Mouse (Mus musculus) forebrain, postnatal 0 days (tissue): ENCODE results near the gene 9230112D13Rik. TPM values are rescaled to one million over a fixed set of nuclear protein-coding genes. Genes with fewer than 3 reads are reported as not detected.
A peak's percentile ranks its signal among the peaks of the same experiment; 100 is the strongest.

ENCODE experiments used
- ATAC-seq: fragments of 200-750 bp; cut with Nextera tagmentation; 2 replicates; pipeline ENCODE4 v1.8.0; 2017; ENCODE audit warnings: mild to moderate bottlenecking, moderate library complexity
- DNase-seq: peaks from one replicate; pipeline ENCODE4 v3.0.0-alpha.2; 2015
- H3K27ac ChIP-seq: fragments of 300-500 bp; sonication (generic); 2 replicates; pipeline ENCODE4 v1.5.1; 2014; ENCODE audit warnings: low read depth, mild to moderate bottlenecking, antibody characterized with exemption, low read length, moderate library complexity, mixed read lengths
- H3K27me3 ChIP-seq: fragments of 300-500 bp; sonication (generic); 2 replicates; pipeline ENCODE4 v1.6.1; 2014; ENCODE audit warnings: mild to moderate bottlenecking, low read length, mixed read lengths; ENCODE audit not compliant: insufficient read depth
- H3K36me3 ChIP-seq: fragments of 300-500 bp; sonication (generic); 2 replicates; pipeline ENCODE4 v1.6.1; 2014; ENCODE audit warnings: mild to moderate bottlenecking, moderate library complexity; ENCODE audit not compliant: insufficient read depth
- H3K4me1 ChIP-seq: fragments of 300-500 bp; sonication (generic); 2 replicates; pipeline ENCODE4 v1.6.1; 2014; ENCODE audit warnings: antibody characterized with exemption; ENCODE audit not compliant: insufficient read depth
- H3K4me2 ChIP-seq: fragments of 300-500 bp; sonication (generic); 2 replicates; pipeline ENCODE4 v1.6.1; 2014; ENCODE audit warnings: low read depth, mild to moderate bottlenecking, moderate library complexity
- H3K4me3 ChIP-seq: fragments of 300-500 bp; sonication (generic); 2 replicates; pipeline ENCODE4 v1.5.1; 2014; ENCODE audit warnings: low read depth, low read length, mixed read lengths
- H3K9ac ChIP-seq: fragments of 300-500 bp; sonication (generic); 2 replicates; pipeline ENCODE4 v1.6.1; 2014; ENCODE audit warnings: mild to moderate bottlenecking
- H3K9me3 ChIP-seq: fragments of 300-500 bp; sonication (generic); 2 replicates; pipeline ENCODE4 v1.6.1; 2016; ENCODE audit warnings: low read length
- CTCF ChIP-seq: sonication (generic); IDR thresholded peaks from 2 replicates; pipeline ENCODE4 v1.5.1; 2016; ENCODE audit warnings: antibody characterized with exemption, control low read depth, low read depth
- WGBS: fragments of 180-500 bp; shearing (Covaris S2); extraction: QIAGEN DNeasy Blood & Tissue Kit; methylation state at CpG from one replicate; pipeline ENCODE4 v1.1.7; 2014; 5-methylcytosine and 5-hydroxymethylcytosine counted together
- polyA plus RNA-seq: library from polyadenylated mRNA; unstranded; fragments of >200 nt; fragmentation: Nextera tagmentation; extraction: Ambion mirVana; gene quantifications from 2 replicates; pipeline ENCODE4 v1.2.1, GENCODE M21; 2015
- total RNA-seq: library from RNA; depleted of rRNA; stranded (reverse); fragments of >200 nt; gene quantifications from 2 replicates; pipeline ENCODE4 v1.2.3, GENCODE M21; 2014; rRNA removed

9230112D13Rik gene
- not detected in 2 replicates for total RNA-seq
- not detected in 2 replicates for polyA plus RNA-seq

- Histone ChIP-seq H3K9me3 (no peaks in the 10 kb centered on the region), H3K4me3 (no peak within 1 kb of the TSS), H3K9ac (no peak within 1 kb of the TSS), H3K36me3 (no peaks in the 10 kb centered on the region), H3K27me3 (no peaks in the 10 kb centered on the region; the same call in 1 of the 2 replicates), H3K4me1 (no peaks in the 10 kb centered on the region), H3K27ac (no peak within 1 kb of the TSS), H3K4me2 (no peak within 1 kb of the TSS)
- no peak for TF ChIP-seq CTCF
- WGBS: 88% methylated on average over 8 of the region's 8 CpGs
- DNase-seq (no peak), ATAC-seq (no peak)
Measured at GRCm38 (mm10) chr14:34522701-34523100, at the start of gene 9230112D13Rik. TSS of gene 9230112D13Rik (minus strand) at chr14:34522801.

- no peak for ATAC-seq
- 85% methylated on average over 17 of the region's 17 CpGs for WGBS
- no peak for DNase-seq
Measured at GRCm38 (mm10) chr14:34571610-34572387, 49.2 kb upstream of the 9230112D13Rik start.

GRCm38 (mm10) chr14:34570903-34571302 is 48.3 kb upstream of the 9230112D13Rik start:
- H3K9ac ChIP-seq: no peak overlapping the region
- H3K4me1 ChIP-seq: no peaks in the 10 kb centered on the region
- H3K27me3 ChIP-seq: no peaks in the 10 kb centered on the region
- no peaks in the 10 kb centered on the region for H3K36me3 ChIP-seq
- DNase-seq (no peak), ATAC-seq (no peak)
- WGBS: 81% methylated on average over 4 of the region's 4 CpGs
- H3K4me3 ChIP-seq: no peak overlapping the region
- TF ChIP-seq CTCF: no peak
- H3K9me3 ChIP-seq: no peaks in the 10 kb centered on the region
- H3K27ac ChIP-seq: no peak overlapping the region
- H3K4me2 ChIP-seq: no peak overlapping the region

More at GRCm38 (mm10) chr14:34571610-34572387, 49.2 kb upstream of the 9230112D13Rik start:
- Histone ChIP-seq H3K9me3 (no peaks in the 10 kb centered on the region), H3K27me3 (no peaks in the 10 kb centered on the region), H3K4me1 (no peaks in the 10 kb centered on the region), H3K4me2 (no peak overlapping the region), H3K4me3 (no peak overlapping the region), H3K9ac (no peak overlapping the region), H3K36me3 (no peaks in the 10 kb centered on the region), H3K27ac (no peak overlapping the region)
- no peak for TF ChIP-seq CTCF

GRCm38 (mm10) chr14:34570294-34570693 is 47.7 kb upstream of the 9230112D13Rik start:
- Histone ChIP-seq H3K4me3 (peak overlapping the region; percentile 39; the same call in 1 of the 2 replicates), H3K4me2 (peak overlapping the region; percentile 62), H3K9me3 (no peaks in the 10 kb centered on the region), H3K27me3 (no peaks in the 10 kb centered on the region), H3K9ac (no peak overlapping the region), H3K27ac (no peak overlapping the region), H3K36me3 (no peaks in the 10 kb centered on the region), H3K4me1 (0 out of 2 replicates have a peak, but pooled peaks cover 3% of the 10 kb centered on the region)
- under 1% methylated on average over 6 of the region's 6 CpGs for WGBS
- ATAC-seq (peak; percentile 68), DNase-seq (peak; percentile 88)
- peak; percentile 88 for TF ChIP-seq CTCF

- H3K4me2 ChIP-seq: peak overlapping the region; percentile 62
- no peak for TF ChIP-seq CTCF
- no peak for DNase-seq
- 0 out of 2 replicates have a peak, but pooled peaks cover 3% of the 10 kb centered on the region for H3K4me1 ChIP-seq
- peak; percentile 30; the same call in 1 of the 2 replicates for ATAC-seq
- 40% methylated on average over 27 of the region's 27 CpGs for WGBS
- no peaks in the 10 kb centered on the region for H3K36me3 ChIP-seq
- H3K9ac ChIP-seq: peak overlapping the region; percentile 43
- H3K27me3 ChIP-seq: no peaks in the 10 kb centered on the region
- no peaks in the 10 kb centered on the region for H3K9me3 ChIP-seq
- peak overlapping the region; percentile 39 for H3K4me3 ChIP-seq
- no peak overlapping the region for H3K27ac ChIP-seq
Measured at GRCm38 (mm10) chr14:34569534-34570194, 47.1 kb upstream of the 9230112D13Rik start.

- Histone ChIP-seq H3K36me3 (no peaks in the 10 kb centered on the region), H3K4me2 (no peak overlapping the region), H3K9me3 (no peaks in the 10 kb centered on the region), H3K27ac (no peak overlapping the region), H3K9ac (no peak overlapping the region), H3K27me3 (no peaks in the 10 kb centered on the region), H3K4me1 (0 out of 2 replicates have a peak, but pooled peaks cover 3% of the 10 kb centered on the region), H3K4me3 (no peak overlapping the region)
- ATAC-seq (no peak), DNase-seq (no peak)
- no peak for TF ChIP-seq CTCF
- WGBS: 87% methylated on average over 4 of the region's 4 CpGs
Measured at GRCm38 (mm10) chr14:34568626-34569025, 46.0 kb upstream of the 9230112D13Rik start.

- ATAC-seq (no peak), DNase-seq (no peak)
- no peak for TF ChIP-seq CTCF
- H3K9me3 ChIP-seq: no peaks in the 10 kb centered on the region
- H3K4me1 ChIP-seq: 0 out of 2 replicates have a peak, but pooled peaks cover 3% of the 10 kb centered on the region
- no peak overlapping the region for H3K4me3 ChIP-seq
- no peak overlapping the region for H3K27ac ChIP-seq
- no peaks in the 10 kb centered on the region for H3K36me3 ChIP-seq
- H3K4me2 ChIP-seq: no peak overlapping the region
- no peaks in the 10 kb centered on the region for H3K27me3 ChIP-seq
- H3K9ac ChIP-seq: no peak overlapping the region
- WGBS: 66% methylated on average over 5 of the region's 5 CpGs
Measured at GRCm38 (mm10) chr14:34567697-34568096, 45.1 kb upstream of the 9230112D13Rik start.
